ENCODE assay signal across 8 mouse cellular contexts in the genomic region with DNA sequence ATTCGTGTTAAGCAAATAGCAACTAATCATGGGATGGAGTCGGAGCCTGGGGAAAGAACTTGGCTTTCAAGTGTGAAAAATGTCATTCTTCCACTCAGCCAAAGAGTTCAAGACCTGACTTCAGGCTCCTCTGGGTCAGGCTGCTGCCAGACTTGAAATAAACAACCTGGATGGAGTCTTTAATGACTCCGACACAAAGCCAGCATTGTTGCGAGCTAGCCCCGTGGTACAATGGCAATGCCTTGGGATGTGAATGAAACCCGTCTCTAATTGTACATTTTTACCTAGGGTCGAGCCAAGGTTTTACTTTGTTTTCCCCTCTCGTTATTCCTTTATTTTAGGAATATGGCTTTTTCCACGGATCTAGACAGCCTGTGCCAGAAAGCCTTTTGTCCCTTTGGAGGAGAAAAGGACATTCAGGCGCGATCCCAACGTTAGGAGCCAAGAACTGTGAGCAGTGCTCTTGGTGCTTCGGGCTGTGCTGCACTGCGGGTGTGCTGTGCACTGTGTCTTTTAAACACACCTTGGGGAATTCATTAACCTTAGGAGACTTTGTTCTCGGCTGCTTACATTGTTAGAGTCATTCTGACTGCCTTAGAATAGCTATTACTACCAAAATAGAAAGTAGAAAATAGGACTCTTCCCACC.
A peak's percentile ranks its signal among the peaks of the same experiment; 100 is the strongest.
DNase-seq lines count a peak whose midpoint lies in the region; ATAC-seq and TF ChIP-seq lines count a peak whose summit lies in the region.
"Had no signal": no experiment of that assay in that cellular context is flagged by ENCODE, and none has a peak within 500 bp of the region (broad histone marks: within the 10 kb centered on the region; RNA-seq: fewer than 3 reads in every experiment).

No protein-coding gene starts in this region.

- H3K4me2 ChIP-seq in hindbrain, embryonic 12.5 days (replicated peaks): 0 out of 2 replicates have a peak overlapping the region, but pooled peaks have one; percentile 8
- no peak overlapping the region for H3K4me2 ChIP-seq in hindbrain, embryonic 13.5 days
- no peak overlapping the region for H3K4me2 ChIP-seq in embryonic facial prominence, embryonic 11.5 days (ENCODE audit: low read depth, low read length)
- peak overlapping the region; percentile 11 for H3K4me2 ChIP-seq in neural tube, embryonic 13.5 days
- H3K4me2 ChIP-seq in midbrain, embryonic 11.5 days: no peak overlapping the region
- H3K4me2 ChIP-seq: limb, embryonic 15.5 days had no signal

- peak; percentile 52 for DNase-seq in embryonic facial prominence, embryonic 11.5 days (ENCODE audit: low spot score)
- DNase-seq in kidney, adult 2 months: peak; percentile 58
- no peak for DNase-seq in midbrain, embryonic 11.5 days (ENCODE audit: low spot score, missing footprints)
- DNase-seq in right cerebral cortex, postnatal 4 days: no peak

- WGBS in hindbrain, embryonic 12.5 days: 32% methylated on average over 15 of the region's 15 CpGs
- 33% methylated on average over 15 of the region's 15 CpGs for WGBS in hindbrain, embryonic 13.5 days
- WGBS in embryonic facial prominence, embryonic 11.5 days: 28% methylated on average over 15 of the region's 15 CpGs
- 37% methylated on average over 15 of the region's 15 CpGs for WGBS in kidney, adult 2 months
- WGBS in neural tube, embryonic 13.5 days: 11% methylated on average over 15 of the region's 15 CpGs
- 66% methylated on average over 15 of the region's 15 CpGs for WGBS in midbrain, embryonic 11.5 days

- no peaks in the 10 kb centered on the region for H3K27me3 ChIP-seq in hindbrain, embryonic 12.5 days
- H3K27me3 ChIP-seq in hindbrain, embryonic 13.5 days: peaks cover 4% of the 10 kb centered on the region; the same call in 1 of the 2 replicates
- H3K27me3 ChIP-seq in embryonic facial prominence, embryonic 11.5 days (ENCODE audit: control insufficient read depth, insufficient read depth, low read length): no peaks in the 10 kb centered on the region
- H3K27me3 ChIP-seq in kidney, adult 2 months (replicated peaks; ENCODE audit: control insufficient read depth, insufficient read depth, low read length): no peaks in the 10 kb centered on the region
- H3K27me3 ChIP-seq in neural tube, embryonic 13.5 days: no peaks in the 10 kb centered on the region
- no peaks in the 10 kb centered on the region for H3K27me3 ChIP-seq in midbrain, embryonic 11.5 days (ENCODE audit: control insufficient read depth, insufficient read depth, low read length)
- H3K27me3 ChIP-seq: limb, embryonic 15.5 days had no signal

- H3K4me1 ChIP-seq in hindbrain, embryonic 12.5 days: peaks cover 7% of the 10 kb centered on the region; the same call in 1 of the 2 replicates
- peaks cover 7% of the 10 kb centered on the region; the same call in 1 of the 2 replicates for H3K4me1 ChIP-seq in hindbrain, embryonic 13.5 days (replicated peaks)
- no peaks in the 10 kb centered on the region for H3K4me1 ChIP-seq in embryonic facial prominence, embryonic 11.5 days (ENCODE audit: control insufficient read depth, insufficient read depth, low read length)
- H3K4me1 ChIP-seq in kidney, adult 2 months (ENCODE audit: control insufficient read depth, insufficient read depth, low read length): peaks cover 5% of the 10 kb centered on the region; the same call in 1 of the 2 replicates
- H3K4me1 ChIP-seq in neural tube, embryonic 13.5 days (replicated peaks): peaks cover 6% of the 10 kb centered on the region; the same call in 1 of the 2 replicates
- H3K4me1 ChIP-seq in midbrain, embryonic 11.5 days (ENCODE audit: control insufficient read depth, insufficient read depth, low read length): no peaks in the 10 kb centered on the region; the same call in 1 of the 2 replicates

- H3K36me3 ChIP-seq in hindbrain, embryonic 12.5 days: no peaks in the 10 kb centered on the region
- H3K36me3 ChIP-seq in hindbrain, embryonic 13.5 days: no peaks in the 10 kb centered on the region
- H3K36me3 ChIP-seq in embryonic facial prominence, embryonic 11.5 days (replicated peaks; ENCODE audit: control insufficient read depth, insufficient read depth, low read depth, low read length): no peaks in the 10 kb centered on the region
- H3K36me3 ChIP-seq in kidney, adult 2 months (ENCODE audit: control insufficient read depth, insufficient read depth, low read length): no peaks in the 10 kb centered on the region
- no peaks in the 10 kb centered on the region for H3K36me3 ChIP-seq in neural tube, embryonic 13.5 days
- no peaks in the 10 kb centered on the region for H3K36me3 ChIP-seq in midbrain, embryonic 11.5 days (ENCODE audit: control insufficient read depth, insufficient read depth, low read length)
- H3K36me3 ChIP-seq: limb, embryonic 15.5 days had no signal

- no peak for ATAC-seq in hindbrain, embryonic 12.5 days (ENCODE audit: low FRiP score)
- no peak for ATAC-seq in hindbrain, embryonic 13.5 days (ENCODE audit: low FRiP score)
- no peak for ATAC-seq in embryonic facial prominence, embryonic 11.5 days (replicated peaks; ENCODE audit: insufficient number of reproducible peaks, low FRiP score, low TSS enrichment, low read depth)
- no peak for ATAC-seq in neural tube, embryonic 13.5 days (ENCODE audit: low read depth)
- ATAC-seq in midbrain, embryonic 11.5 days (ENCODE audit: low FRiP score): no peak

- H3K4me3 ChIP-seq in hindbrain, embryonic 12.5 days: no peak overlapping the region
- H3K4me3 ChIP-seq in hindbrain, embryonic 13.5 days: no peak overlapping the region
- no peak overlapping the region for H3K4me3 ChIP-seq in embryonic facial prominence, embryonic 11.5 days (ENCODE audit: low read depth, low read length)
- H3K4me3 ChIP-seq in kidney, adult 2 months (ENCODE audit: insufficient read depth, low read depth, low read length): no peak overlapping the region
- no peak overlapping the region for H3K4me3 ChIP-seq in neural tube, embryonic 13.5 days
- H3K4me3 ChIP-seq in midbrain, embryonic 11.5 days (ENCODE audit: low read depth, low read length): no peak overlapping the region
- H3K4me3 ChIP-seq: limb, embryonic 15.5 days had no signal

- TF ChIP-seq CTCF in kidney, adult 2 months (conservative IDR thresholded peaks at IDR 0.05; ENCODE audit: insufficient read depth, insufficient read length, low read depth, low read length): no peak

- H3K27ac ChIP-seq in hindbrain, embryonic 12.5 days: no peak overlapping the region
- no peak overlapping the region for H3K27ac ChIP-seq in hindbrain, embryonic 13.5 days
- H3K27ac ChIP-seq in embryonic facial prominence, embryonic 11.5 days (replicated peaks; ENCODE audit: low read depth, low read length): no peak overlapping the region
- H3K27ac ChIP-seq in kidney, adult 2 months (ENCODE audit: insufficient read depth, low read depth, low read length): no peak overlapping the region
- no peak overlapping the region for H3K27ac ChIP-seq in neural tube, embryonic 13.5 days (replicated peaks)
- H3K27ac ChIP-seq in midbrain, embryonic 11.5 days (ENCODE audit: low read depth, low read length): no peak overlapping the region
- H3K27ac ChIP-seq: limb, embryonic 15.5 days had no signal

- TF ChIP-seq POLR2A in kidney, adult 2 months (IDR thresholded peaks at IDR 0.05; ENCODE audit: low read depth, low read length): no peak

- no peaks in the 10 kb centered on the region for H3K9me3 ChIP-seq in hindbrain, embryonic 12.5 days (replicated peaks)
- no peaks in the 10 kb centered on the region for H3K9me3 ChIP-seq in hindbrain, embryonic 13.5 days
- no peaks in the 10 kb centered on the region for H3K9me3 ChIP-seq in embryonic facial prominence, embryonic 11.5 days (replicated peaks; ENCODE audit: control insufficient read depth, low read length)
- H3K9me3 ChIP-seq in neural tube, embryonic 13.5 days: no peaks in the 10 kb centered on the region
- no peaks in the 10 kb centered on the region for H3K9me3 ChIP-seq in midbrain, embryonic 11.5 days (ENCODE audit: control insufficient read depth, low read length)
- H3K9me3 ChIP-seq: limb, embryonic 15.5 days had no signal

- H3K9ac ChIP-seq in hindbrain, embryonic 12.5 days: no peak overlapping the region
- no peak overlapping the region for H3K9ac ChIP-seq in hindbrain, embryonic 13.5 days
- no peak overlapping the region for H3K9ac ChIP-seq in embryonic facial prominence, embryonic 11.5 days (replicated peaks; ENCODE audit: low read length)
- H3K9ac ChIP-seq in neural tube, embryonic 13.5 days: no peak overlapping the region
- no peak overlapping the region for H3K9ac ChIP-seq in midbrain, embryonic 11.5 days (ENCODE audit: low read length)
- H3K9ac ChIP-seq: limb, embryonic 15.5 days had no signal

Comparison
In these comparisons a context has a peak if more than half of its experiments do, and no peak if none do; other contexts are left out.
1. H3K4me2 ChIP-seq: peak in hindbrain, embryonic 12.5 days (single experiment) and neural tube, embryonic 13.5 days (single experiment); none in hindbrain, embryonic 13.5 days (single experiment), embryonic facial prominence, embryonic 11.5 days (single experiment) and midbrain, embryonic 11.5 days (single experiment).
2. DNase-seq: peak in embryonic facial prominence, embryonic 11.5 days (single experiment) and kidney, adult 2 months (single experiment); none in midbrain, embryonic 11.5 days (single experiment) and right cerebral cortex, postnatal 4 days (single experiment).